Mouse (Mus musculus) stomach, embryonic 15.5 days (tissue): Measurements from ENCODE around the gene Capza1. TPM values are rescaled to one million over a fixed set of nuclear protein-coding genes. Genes with fewer than 3 reads are reported as not detected.

Experiments
- ATAC-seq: fragments of 200-750 bp; cut with Nextera tagmentation; 2 replicates; pipeline ENCODE4 v1.8.0; 2017; ENCODE audit warnings: low read depth, moderate number of reproducible peaks, moderate TSS enrichment; ENCODE audit not compliant: insufficient read depth, low FRiP score
- H3K27ac ChIP-seq: fragments of 300-500 bp; sonication (generic); 2 replicates; pipeline ENCODE4 v1.5.1; 2015; ENCODE audit warnings: mild to moderate bottlenecking, inconsistent platforms
- H3K27me3 ChIP-seq: fragments of 300-500 bp; sonication (generic); replicated peaks from 2 replicates; pipeline ENCODE4 v1.6.1; 2015; ENCODE audit warnings: inconsistent platforms
- H3K36me3 ChIP-seq: fragments of 300-500 bp; sonication (generic); 2 replicates; pipeline ENCODE4 v1.6.1; 2015; ENCODE audit warnings: inconsistent platforms
- H3K4me1 ChIP-seq: fragments of 300-500 bp; sonication (generic); 2 replicates; pipeline ENCODE4 v1.6.1; 2015; ENCODE audit warnings: inconsistent platforms
- H3K4me2 ChIP-seq: fragments of 300-500 bp; sonication (generic); 2 replicates; pipeline ENCODE4 v1.6.1; 2015; ENCODE audit warnings: mild to moderate bottlenecking, inconsistent platforms
- H3K4me3 ChIP-seq: fragments of 300-500 bp; sonication (generic); replicated peaks from 2 replicates; pipeline ENCODE4 v1.5.1; 2015; ENCODE audit warnings: inconsistent platforms
- H3K9ac ChIP-seq: fragments of 300-500 bp; sonication (generic); 2 replicates; pipeline ENCODE4 v1.6.1; 2015; ENCODE audit warnings: inconsistent platforms
- H3K9me3 ChIP-seq: fragments of 300-500 bp; sonication (generic); 2 replicates; pipeline ENCODE4 v1.6.1; 2016; ENCODE audit warnings: inconsistent platforms
- WGBS: fragments of 180-500 bp; shearing (Covaris S2); methylation state at CpG from one replicate; pipeline ENCODE4 v1.1.7; 2015; 5-methylcytosine and 5-hydroxymethylcytosine counted together
- polyA plus RNA-seq: library from polyadenylated mRNA; unstranded; fragments of >200 nt; fragmentation: Nextera tagmentation; extraction: Ambion mirVana; gene quantifications from 2 replicates; pipeline ENCODE4 v1.2.1, GENCODE M21; 2015

Gene Capza1
- polyA plus RNA-seq, 1 experiment from 2014 or later = 178 TPM

GRCm38 (mm10) chr3:104783971-104784500 is 80.3 kb downstream of the Capza1 start:
- H3K9ac ChIP-seq = no peak overlapping the region
- 44% methylated on average over 14 of the region's 14 CpGs for WGBS
- no peaks in the 10 kb centered on the region for H3K9me3 ChIP-seq
- H3K4me1 ChIP-seq = peaks cover 22% of the 10 kb centered on the region
- H3K27ac ChIP-seq = no peak overlapping the region
- H3K4me3 ChIP-seq = no peak overlapping the region
- no peak for ATAC-seq
- H3K27me3 ChIP-seq = peaks cover 44% of the 10 kb centered on the region
- no peaks in the 10 kb centered on the region for H3K36me3 ChIP-seq
- no peak overlapping the region for H3K4me2 ChIP-seq

GRCm38 (mm10) chr3:104782061-104782681 is 82.1 kb downstream of the Capza1 start:
- Histone ChIP-seq H3K4me1 (peaks cover 23% of the 10 kb centered on the region), H3K9ac (no peak overlapping the region), H3K36me3 (no peaks in the 10 kb centered on the region), H3K27ac (no peak overlapping the region), H3K9me3 (no peaks in the 10 kb centered on the region), H3K27me3 (peaks cover 56% of the 10 kb centered on the region), H3K4me3 (peak overlapping the region; percentile 52), H3K4me2 (peak overlapping the region; percentile 100)
- WGBS = 25% methylated on average over 12 of the region's 12 CpGs
- ATAC-seq = no peak

DNA sequence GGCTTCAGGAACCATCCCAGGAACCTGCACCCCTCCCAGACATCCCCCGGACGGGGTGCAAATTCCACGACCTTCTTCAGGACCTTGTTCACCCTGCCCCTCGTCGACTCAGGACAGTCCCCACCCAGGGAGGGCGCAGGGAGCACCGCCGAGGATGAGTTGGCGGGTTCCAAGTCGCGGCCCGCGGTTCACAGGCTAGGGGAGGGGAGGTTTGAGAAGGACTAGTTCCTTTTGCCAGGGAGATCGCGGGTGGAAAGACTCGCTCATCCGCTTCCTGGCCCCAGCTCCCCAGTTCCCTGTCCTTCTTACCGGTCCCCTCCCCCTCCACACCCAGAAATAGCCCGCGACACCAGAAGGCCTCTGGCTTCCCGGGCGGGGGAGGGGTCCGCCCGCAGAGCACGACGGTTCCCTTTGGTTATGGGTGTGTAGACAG is 82.8 kb downstream of the Capza1 start, which contains the start of gene Fam19a3:
Gene Fam19a3, minus strand, starts transcription at position 370 of the 433 bp plus-strand sequence.
- Histone ChIP-seq H3K4me2 (peak within 1 kb of the TSS; percentile 100), H3K36me3 (no peaks in the 10 kb centered on the region), H3K9me3 (no peaks in the 10 kb centered on the region), H3K9ac (peak within 1 kb of the TSS; percentile 34), H3K4me1 (peaks cover 26% of the 10 kb centered on the region), H3K27ac (no peak within 1 kb of the TSS), H3K27me3 (peaks cover 63% of the 10 kb centered on the region), H3K4me3 (peak within 1 kb of the TSS; percentile 52)
- WGBS = under 1% methylated on average over 26 of the region's 26 CpGs
- no peak for ATAC-seq

GRCm38 (mm10) chr3:104780561-104781420 is 83.5 kb downstream of the Capza1 start, which contains the start of gene Ppm1j:
Ppm1j (plus strand) TSS chr3:104781056.
- WGBS = under 1% methylated on average over 56 of the region's 56 CpGs
- no peak within 1 kb of the TSS for H3K27ac ChIP-seq

GRCm38 (mm10) chr3:104779949-104780348 is 84.4 kb downstream of the Capza1 start:
- 2% methylated on average over 7 of the region's 7 CpGs for WGBS
- H3K4me3 ChIP-seq = no peak overlapping the region
- no peaks in the 10 kb centered on the region for H3K36me3 ChIP-seq
- no peak overlapping the region for H3K9ac ChIP-seq
- H3K4me2 ChIP-seq = no peak overlapping the region
- peaks cover 68% of the 10 kb centered on the region for H3K27me3 ChIP-seq
- H3K4me1 ChIP-seq = peaks cover 26% of the 10 kb centered on the region
- no peak overlapping the region for H3K27ac ChIP-seq
- no peak for ATAC-seq
- no peaks in the 10 kb centered on the region for H3K9me3 ChIP-seq

More at GRCm38 (mm10) chr3:104780561-104781420, 83.5 kb downstream of the Capza1 start, which contains the start of gene Ppm1j:
- H3K36me3 ChIP-seq = no peaks in the 10 kb centered on the region
- ATAC-seq = peak; percentile 61; the same call in 1 of the 2 replicates
- peak within 1 kb of the TSS; percentile 52 for H3K4me3 ChIP-seq
- H3K9ac ChIP-seq = peak within 1 kb of the TSS; percentile 34
- peaks cover 26% of the 10 kb centered on the region for H3K4me1 ChIP-seq
- H3K27me3 ChIP-seq = peaks cover 68% of the 10 kb centered on the region
- peak within 1 kb of the TSS; percentile 100 for H3K4me2 ChIP-seq
- H3K9me3 ChIP-seq = no peaks in the 10 kb centered on the region

- peak overlapping the region; percentile 71 for H3K4me2 ChIP-seq
- no peak for ATAC-seq
- H3K9me3 ChIP-seq = no peaks in the 10 kb centered on the region
- no peak overlapping the region for H3K27ac ChIP-seq
- H3K4me1 ChIP-seq = peaks cover 26% of the 10 kb centered on the region
- WGBS = under 1% methylated on average over 20 of the region's 20 CpGs
- peak overlapping the region; percentile 35 for H3K4me3 ChIP-seq
- peaks cover 50% of the 10 kb centered on the region for H3K27me3 ChIP-seq
- no peaks in the 10 kb centered on the region for H3K36me3 ChIP-seq
- no peak overlapping the region; the same call in 1 of the 2 replicates for H3K9ac ChIP-seq
These were observed 87.0 kb downstream of the Capza1 start for GRCm38 (mm10) chr3:104777342-104777741.

DNA sequence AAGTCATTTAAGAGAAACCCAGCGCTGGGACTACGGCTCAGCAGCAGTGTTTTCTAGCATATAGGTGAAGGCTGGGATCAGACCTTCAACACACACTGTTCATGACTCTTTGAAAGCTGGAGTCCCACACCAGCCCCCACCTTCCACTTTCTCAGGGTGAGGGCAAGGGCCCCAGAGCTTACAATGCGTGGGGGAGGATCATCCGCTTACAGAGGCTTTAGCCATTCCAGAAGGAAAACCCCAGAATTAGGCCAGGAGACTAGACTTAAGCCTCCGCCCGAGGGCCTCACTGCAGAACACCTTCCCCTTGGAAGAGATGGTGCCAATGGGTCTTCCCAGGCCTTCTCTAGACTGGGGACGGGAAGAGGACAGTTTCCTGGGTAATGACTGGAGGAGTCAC is 91.0 kb downstream of the Capza1 start:
- WGBS = 77% methylated on average over 7 of the region's 7 CpGs
- no peaks in the 10 kb centered on the region for H3K36me3 ChIP-seq
- no peak overlapping the region for H3K9ac ChIP-seq
- H3K27me3 ChIP-seq = peaks cover 17% of the 10 kb centered on the region
- ATAC-seq = no peak
- no peaks in the 10 kb centered on the region for H3K9me3 ChIP-seq
- 0 out of 2 replicates have a peak, but pooled peaks cover 7% of the 10 kb centered on the region for H3K4me1 ChIP-seq
- H3K4me2 ChIP-seq = no peak overlapping the region
- H3K27ac ChIP-seq = no peak overlapping the region
- no peak overlapping the region for H3K4me3 ChIP-seq

Other genes starting within 250 kb of the Capza1 start
- 33.7 and 35.6 TPM in 2 replicates for gene Slc16a1, start 225.8 kb downstream of the Capza1 start, polyA plus RNA-seq
- 3.1 and 4.1 TPM in 2 replicates for gene Ppm1j, start 83.4 kb downstream of the Capza1 start, polyA plus RNA-seq
- 0.10 and 0.21 TPM in 2 replicates for gene Fam19a3, start 82.7 kb downstream of the Capza1 start, polyA plus RNA-seq
- 156 and 157 TPM in 2 replicates for gene Rhoc, start 76.1 kb downstream of the Capza1 start, polyA plus RNA-seq
- gene Mov10, start 45.9 kb downstream of the Capza1 start, polyA plus RNA-seq = 86.1 and 95.2 TPM in 2 replicates
- gene St7l, start 500 bp downstream of the Capza1 start, polyA plus RNA-seq = 34.4 and 37.5 TPM in 2 replicates
- gene Wnt2b, start 97.4 kb upstream of the Capza1 start, polyA plus RNA-seq = 2.8 and 3.6 TPM in 2 replicates
- 22.9 and 23.0 TPM in 2 replicates for gene Cttnbp2nl, start 188.6 kb upstream of the Capza1 start, polyA plus RNA-seq
- not detected in 2 replicates for gene 4930564D02Rik, start 202.3 kb upstream of the Capza1 start, polyA plus RNA-seq